Mouse (Mus musculus) small intestine, adult 2 months (tissue): ENCODE measurements around the gene Pde7b.

ENCODE experiments used
- CTCF ChIP-seq: fragments of 200-500 bp; IDR thresholded peaks from 2 replicates; pipeline ENCODE4 v1.5.1; 2012; ENCODE audit warnings: low read depth, mild to moderate bottlenecking, control low read depth, inconsistent platforms, low read length, moderate library complexity, mixed read lengths; ENCODE audit not compliant: insufficient replicate concordance, insufficient read length; ENCODE audit errors: extremely low read depth
- POLR2A ChIP-seq: fragments of 200-500 bp; IDR thresholded peaks from 2 replicates; pipeline ENCODE4 v1.6.1; 2012; ENCODE audit warnings: low read depth, mild to moderate bottlenecking, control low read depth, inconsistent platforms, low read length, moderate library complexity

DNA sequence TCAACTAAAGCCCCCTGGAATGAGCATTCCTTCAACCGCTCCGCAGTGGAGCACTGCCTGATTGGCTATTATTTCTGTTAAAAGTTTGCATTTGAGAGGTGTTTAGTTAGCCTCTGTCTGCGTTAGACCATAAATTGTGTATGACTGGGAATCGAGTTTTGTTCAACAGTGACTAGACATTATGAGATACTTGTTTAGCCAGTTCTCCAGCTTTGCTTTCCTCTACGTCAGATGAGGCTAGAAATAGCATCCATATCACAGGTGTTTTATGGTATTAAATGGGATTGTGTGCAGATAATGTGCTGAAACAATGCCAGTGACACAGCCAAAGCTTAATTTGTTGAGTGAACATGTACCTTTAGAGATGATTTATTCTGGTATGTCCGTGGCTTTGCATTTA, 70.3 kb downstream of the Pde7b start:
- TF ChIP-seq POLR2A, result no peak
- TF ChIP-seq CTCF, result no peak
